Mouse (Mus musculus) myocyte (in vitro differentiated cells): ENCODE results near the gene Ypel3. TPM values are rescaled to one million over a fixed set of nuclear protein-coding genes. Genes with fewer than 3 reads are reported as not detected.

ENCODE experiments used
- H3K27me3 ChIP-seq: one replicate; pipeline ENCODE4 v1.6.1; 2011; ENCODE audit not compliant: control insufficient read depth, insufficient read depth, insufficient read length
- H3K36me3 ChIP-seq: one replicate; pipeline ENCODE4 v1.6.1; 2011; ENCODE audit not compliant: control insufficient read depth, insufficient read depth
- H3K4me2 ChIP-seq: one replicate; pipeline ENCODE4 v1.6.1; 2011; ENCODE audit warnings: low read depth, control low read depth
- H3K4me3 ChIP-seq: one replicate; pipeline ENCODE4 v1.5.1; 2011; ENCODE audit warnings: mild to moderate bottlenecking, control low read depth, moderate library complexity
- H3K79me2 ChIP-seq: one replicate; pipeline ENCODE4 v1.6.1; 2011; ENCODE audit not compliant: control insufficient read depth, insufficient read depth
- H3ac ChIP-seq: one replicate; pipeline ENCODE4 v1.6.1; 2011; ENCODE audit not compliant: control insufficient read depth, insufficient read length
- CEBPB ChIP-seq: IDR thresholded peaks from 2 replicates; pipeline ENCODE4 v1.6.1; 2011; ENCODE audit warnings: mild to moderate bottlenecking, moderate library complexity; ENCODE audit not compliant: poor library complexity, insufficient read depth, severe bottlenecking
- E2F4 ChIP-seq: IDR thresholded peaks from one replicate; pipeline ENCODE4 v1.6.1; 2011; ENCODE audit warnings: mild to moderate bottlenecking, control low read depth, moderate library complexity; ENCODE audit not compliant: insufficient read depth
- MAX ChIP-seq: IDR thresholded peaks from one replicate; pipeline ENCODE4 v1.6.1; 2011; ENCODE audit warnings: low read depth, mild to moderate bottlenecking, control low read depth
- MYOD1 ChIP-seq, 3 experiments: IDR thresholded peaks; one replicate each; pipeline ENCODE4 v1.6.1; 2011; ENCODE audit warnings: control low read depth in 2 of 3, low read depth in 2 of 3, mild to moderate bottlenecking in 2 of 3, moderate library complexity in 1 of 3; ENCODE audit not compliant: insufficient read length in 2 of 3, control insufficient read depth in 1 of 3
- MYOG ChIP-seq, 3 experiments: IDR thresholded peaks; one replicate each; pipeline ENCODE4 v1.6.1; 2011; ENCODE audit warnings: control low read depth in 2 of 3, low read depth in 2 of 3, mild to moderate bottlenecking in 2 of 3; ENCODE audit not compliant: insufficient read length in 2 of 3, control insufficient read depth in 1 of 3, insufficient read depth in 1 of 3
- POLR2A ChIP-seq: IDR thresholded peaks from one replicate; pipeline ENCODE4 v1.6.1; 2011; ENCODE audit warnings: low read depth, mild to moderate bottlenecking, control low read depth, moderate library complexity; ENCODE audit not compliant: insufficient read length
- POLR2AphosphoS2 ChIP-seq: IDR thresholded peaks from one replicate; pipeline ENCODE4 v1.6.1; 2011; ENCODE audit warnings: low read depth, control low read depth; ENCODE audit not compliant: insufficient read length
- REST ChIP-seq: IDR thresholded peaks from one replicate; pipeline ENCODE4 v1.6.1; 2011; ENCODE audit warnings: mild to moderate bottlenecking, control low read depth, moderate library complexity; ENCODE audit not compliant: insufficient read depth, insufficient read length
- SRF ChIP-seq: IDR thresholded peaks from one replicate; pipeline ENCODE4 v1.6.1; 2011; ENCODE audit warnings: low read depth; ENCODE audit not compliant: control insufficient read depth, insufficient read length
- TCF3 ChIP-seq: IDR thresholded peaks from one replicate; pipeline ENCODE4 v1.6.1; 2011; ENCODE audit warnings: low read depth, control low read depth; ENCODE audit not compliant: insufficient read length
- USF1 ChIP-seq: IDR thresholded peaks from one replicate; pipeline ENCODE4 v1.6.1; 2011; ENCODE audit warnings: low read depth, mild to moderate bottlenecking, control low read depth, moderate library complexity
- polyA plus RNA-seq: library from polyadenylated mRNA; unstranded; fragments of >200 nt; fragmentation: generic; extraction: Trizol; gene quantifications from one replicate; pipeline ENCODE4 v1.2.1, GENCODE M21; 2012; ENCODE audit warnings: missing spikeins

The Ypel3 gene
- polyA plus RNA-seq, 1 experiment: 82.2 TPM

DNA sequence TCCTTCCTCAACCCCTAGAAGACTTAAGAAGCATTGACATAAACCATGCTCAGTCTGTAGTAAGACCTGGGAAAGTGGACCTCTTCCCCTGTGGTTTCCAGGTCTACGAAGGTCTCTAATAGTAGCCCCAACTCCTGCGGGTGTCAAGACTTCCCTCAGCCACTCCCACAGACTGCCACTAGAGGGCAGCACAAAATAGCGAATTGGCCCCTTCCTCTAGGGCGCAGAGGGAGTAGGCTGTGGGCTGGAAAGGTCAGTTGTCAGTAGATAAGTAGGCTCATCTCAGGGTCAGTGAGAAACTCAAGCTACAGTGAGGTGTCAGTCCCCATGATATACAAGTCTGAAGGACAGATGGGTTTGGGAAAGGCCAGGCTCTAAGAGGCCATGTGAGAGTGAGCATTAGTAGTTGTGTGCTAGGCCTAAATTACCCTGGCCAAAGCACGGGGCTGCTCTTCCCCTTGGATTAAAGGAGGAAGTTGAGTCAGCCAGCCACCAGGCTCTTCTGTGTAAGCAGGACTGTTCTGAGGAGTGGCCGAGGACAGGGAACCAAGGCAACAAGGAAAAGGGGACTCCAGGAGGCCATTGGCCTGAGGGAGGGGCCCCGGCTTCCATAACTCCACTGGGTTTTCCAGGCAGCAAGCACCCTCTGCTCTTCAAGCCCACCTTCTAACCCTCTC is 45.2 kb downstream of the Ypel3 start:
- Histone ChIP-seq H3ac (no peak overlapping the region), H3K27me3 (peaks cover 43% of the 10 kb centered on the region), H3K4me3 (no peak overlapping the region), H3K36me3 (no peaks in the 10 kb centered on the region), H3K79me2 (no peaks in the 10 kb centered on the region), H3K4me2 (no peak overlapping the region)
- TF ChIP-seq E2F4: no peak
- TF ChIP-seq MYOD1 (IDR thresholded peaks at IDR 0.05; ENCODE audit: control insufficient read depth in 1 of 3, insufficient read length in 2 of 3, low read depth in 2 of 3): no peak
- TF ChIP-seq REST: no peak

DNA sequence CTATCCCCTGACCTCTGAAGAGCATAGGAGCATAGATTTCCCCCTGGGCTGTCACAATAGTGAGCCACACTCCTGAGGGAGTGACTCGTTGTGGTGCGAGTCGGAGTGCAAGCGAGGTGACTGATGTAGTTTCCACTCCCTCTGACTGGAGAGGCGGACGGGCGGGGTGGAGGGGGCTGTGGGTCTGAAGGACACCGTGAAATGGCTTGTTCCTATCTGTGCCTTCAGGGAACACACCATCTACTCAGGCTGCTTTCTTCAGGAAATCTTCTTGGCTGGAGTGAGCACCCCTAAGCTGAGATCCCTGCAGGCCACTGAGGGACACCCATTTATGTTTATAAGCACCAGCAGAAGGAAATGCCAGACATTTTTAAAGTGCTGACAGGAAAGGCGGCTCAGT is 46.0 kb downstream of the Ypel3 start:
- Histone ChIP-seq H3K27me3 (peaks cover 51% of the 10 kb centered on the region), H3K36me3 (no peaks in the 10 kb centered on the region), H3K79me2 (no peaks in the 10 kb centered on the region), H3ac (no peak overlapping the region), H3K4me3 (no peak overlapping the region), H3K4me2 (no peak overlapping the region)
- TF ChIP-seq POLR2A: no peak
- TF ChIP-seq TCF3: no peak
- no peak for TF ChIP-seq REST
- no peak for TF ChIP-seq MAX
- TF ChIP-seq POLR2AphosphoS2: no peak
- TF ChIP-seq USF1: no peak

DNA sequence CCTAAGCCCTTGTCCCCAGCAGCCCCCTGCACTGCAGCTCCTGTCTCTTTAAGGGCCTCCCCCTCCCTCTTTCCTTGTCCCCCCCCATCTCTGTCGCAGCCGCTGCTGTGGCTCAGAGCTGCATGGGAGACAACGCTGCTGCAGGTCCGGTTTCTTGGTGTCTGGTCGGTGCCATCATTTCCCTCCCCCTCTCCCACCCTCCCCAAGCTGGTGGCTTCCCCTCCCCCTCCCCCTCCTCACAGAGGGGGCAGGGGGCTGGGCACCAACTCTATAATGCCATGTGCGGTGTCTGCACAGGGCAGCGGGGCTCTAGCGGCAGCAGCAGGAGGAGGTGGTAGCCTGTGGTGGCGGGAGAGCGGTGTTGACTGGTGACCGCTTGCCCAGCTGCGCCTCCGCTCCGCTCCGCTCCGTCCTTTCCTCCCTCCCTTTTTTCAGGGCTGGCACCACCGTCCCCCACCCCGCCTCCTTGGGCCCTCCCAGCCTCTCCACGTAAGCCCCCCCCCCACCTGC is 46.5 kb downstream of the Ypel3 start:
- Histone ChIP-seq H3K4me3 (no peak overlapping the region), H3K36me3 (no peaks in the 10 kb centered on the region), H3K79me2 (no peaks in the 10 kb centered on the region), H3K27me3 (peaks cover 52% of the 10 kb centered on the region), H3ac (no peak overlapping the region), H3K4me2 (no peak overlapping the region)
- no peak for TF ChIP-seq USF1
- no peak for TF ChIP-seq E2F4
- TF ChIP-seq REST: no peak
- no peak for TF ChIP-seq MYOG (IDR thresholded peaks at IDR 0.05; ENCODE audit: control insufficient read depth in 1 of 3, insufficient read depth in 1 of 3, insufficient read length in 2 of 3, low read depth in 2 of 3)

DNA sequence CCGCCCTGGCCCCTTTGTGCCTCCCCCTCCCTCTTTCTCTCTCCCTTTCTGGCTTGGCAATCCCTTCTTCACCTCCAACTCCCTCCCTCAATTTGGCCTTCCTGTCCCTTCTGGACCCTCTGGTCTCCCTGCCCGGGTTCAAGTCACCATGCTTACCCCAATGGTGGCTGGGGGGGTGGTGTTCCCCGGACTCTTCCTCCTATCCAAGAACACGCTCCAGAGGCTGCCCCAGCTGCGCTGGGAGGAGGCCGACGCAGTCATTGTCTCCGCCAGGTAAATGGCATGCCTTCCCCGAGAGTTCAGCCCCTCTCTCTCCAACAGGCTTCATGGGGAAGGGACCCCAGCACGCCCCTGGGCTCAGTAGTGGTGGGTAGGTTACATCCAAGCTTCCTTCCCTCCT is 47.2 kb downstream of the Ypel3 start:
- Histone ChIP-seq H3ac (no peak overlapping the region), H3K27me3 (peaks cover 59% of the 10 kb centered on the region), H3K79me2 (no peaks in the 10 kb centered on the region), H3K4me2 (no peak overlapping the region), H3K4me3 (no peak overlapping the region), H3K36me3 (no peaks in the 10 kb centered on the region)
- TF ChIP-seq E2F4 (no peak), POLR2A (no peak), SRF (no peak), MAX (no peak), CEBPB (no peak), MYOD1 (IDR thresholded peaks at IDR 0.05; ENCODE audit: control insufficient read depth in 1 of 3, insufficient read length in 2 of 3, low read depth in 2 of 3) (no peak), POLR2AphosphoS2 (no peak)

DNA sequence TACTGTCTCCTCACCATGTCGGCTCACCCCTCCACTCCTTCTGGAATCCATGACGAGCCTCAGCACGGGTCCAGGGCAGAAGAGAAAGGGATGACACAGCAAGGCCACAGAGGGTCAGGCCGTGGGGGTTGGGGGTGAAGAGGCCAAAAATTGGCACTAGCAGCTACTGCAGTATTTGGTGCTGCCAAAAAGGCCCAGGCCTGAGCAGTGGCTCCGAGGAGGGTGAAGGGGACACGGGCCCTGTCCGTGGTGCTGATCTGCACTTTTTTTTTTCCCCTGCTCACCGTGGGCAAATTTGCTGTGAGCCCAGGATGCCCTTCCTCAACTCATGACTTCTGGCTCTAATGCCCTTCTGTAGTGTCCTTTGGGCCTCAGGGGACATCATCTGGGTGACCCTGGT is 48.6 kb downstream of the Ypel3 start:
- no peak for TF ChIP-seq SRF
- no peak for TF ChIP-seq MAX
- no peak for TF ChIP-seq POLR2A
- peak; percentile 86 for TF ChIP-seq REST
- H3K4me2 ChIP-seq: no peak overlapping the region
- H3K79me2 ChIP-seq: no peaks in the 10 kb centered on the region
- H3ac ChIP-seq: no peak overlapping the region
- H3K4me3 ChIP-seq: no peak overlapping the region
- H3K27me3 ChIP-seq: peaks cover 73% of the 10 kb centered on the region
- H3K36me3 ChIP-seq: no peaks in the 10 kb centered on the region

DNA sequence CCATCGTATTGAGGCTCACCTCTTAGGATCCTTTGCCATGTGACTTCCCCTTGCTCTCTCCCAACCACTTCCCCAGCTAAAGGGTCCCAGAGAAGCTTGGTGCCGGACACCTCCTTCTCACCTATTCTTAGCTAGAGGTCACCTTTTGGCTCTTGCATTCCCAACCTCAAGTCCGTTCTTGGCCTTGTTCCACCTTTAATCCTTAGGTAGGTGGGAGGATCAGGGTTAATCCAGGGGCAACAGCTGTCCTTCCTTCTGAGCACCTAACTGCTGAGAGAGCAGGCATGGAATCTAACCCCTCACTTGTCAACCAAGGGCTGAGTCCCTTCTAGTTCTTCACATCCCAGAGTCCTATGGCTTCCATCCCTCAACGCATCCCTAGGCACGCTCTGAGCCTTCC is 49.2 kb downstream of the Ypel3 start:
- peaks cover 77% of the 10 kb centered on the region for H3K27me3 ChIP-seq
- TF ChIP-seq CEBPB (no peak), REST (no peak)
- no peak overlapping the region for H3K4me2 ChIP-seq
- H3K79me2 ChIP-seq: no peaks in the 10 kb centered on the region
- H3K4me3 ChIP-seq: no peak overlapping the region
- no peaks in the 10 kb centered on the region for H3K36me3 ChIP-seq
- no peak overlapping the region for H3ac ChIP-seq

Other genes with a start within 250 kb of the Ypel3 start
- 344 TPM for gene Eif3c, start 210.5 kb upstream of the Ypel3 start, polyA plus RNA-seq
- 4.7 TPM for gene Apobr, start 192.0 kb upstream of the Ypel3 start, polyA plus RNA-seq
- 3.6 TPM for gene Cln3, start 191.1 kb upstream of the Ypel3 start, polyA plus RNA-seq
- not detected for gene Il27, start 182.0 kb upstream of the Ypel3 start, polyA plus RNA-seq
- gene Nupr1, start 146.1 kb upstream of the Ypel3 start, polyA plus RNA-seq: 244 TPM
- gene Sgf29, start 127.6 kb upstream of the Ypel3 start, polyA plus RNA-seq: 35.3 TPM
- not detected for gene Sult1a1, start 100.5 kb upstream of the Ypel3 start, polyA plus RNA-seq
- 79.7 TPM for gene Bola2, start 81.6 kb upstream of the Ypel3 start, polyA plus RNA-seq
- 5.8 TPM for gene Slx1b, start 81.2 kb upstream of the Ypel3 start, polyA plus RNA-seq
- gene Coro1a, start 69.2 kb upstream of the Ypel3 start, polyA plus RNA-seq: 0.14 TPM
- gene Mapk3, start 17.4 kb upstream of the Ypel3 start, polyA plus RNA-seq: 126 TPM
- gene Gdpd3, start 10.6 kb upstream of the Ypel3 start, polyA plus RNA-seq: 1.1 TPM
- 0.23 TPM for gene Tbx6, start 4.5 kb downstream of the Ypel3 start, polyA plus RNA-seq
- gene Ppp4c, start 15.5 kb downstream of the Ypel3 start, polyA plus RNA-seq: 113 TPM
- gene Fam57b, start 20.7 kb downstream of the Ypel3 start, polyA plus RNA-seq: 0.94 TPM
- gene 4930451I11Rik, start 54.7 kb downstream of the Ypel3 start, polyA plus RNA-seq: not detected
- gene Doc2a, start 70.5 kb downstream of the Ypel3 start, polyA plus RNA-seq: not detected
- gene Hirip3, start 85.0 kb downstream of the Ypel3 start, polyA plus RNA-seq: 16.2 TPM
- gene Ino80e, start 85.4 kb downstream of the Ypel3 start, polyA plus RNA-seq: 62.4 TPM
- 26.6 TPM for gene Taok2, start 107.7 kb downstream of the Ypel3 start, polyA plus RNA-seq
- gene Tmem219, start 146.0 kb downstream of the Ypel3 start, polyA plus RNA-seq: 34.1 TPM
- gene Kctd13, start 151.9 kb downstream of the Ypel3 start, polyA plus RNA-seq: 14.6 TPM
- gene Asphd1, start 172.6 kb downstream of the Ypel3 start, polyA plus RNA-seq: 0.11 TPM
- gene Sez6l2, start 173.6 kb downstream of the Ypel3 start, polyA plus RNA-seq: 0.10 TPM
- 173 TPM for gene Cdipt, start 199.0 kb downstream of the Ypel3 start, polyA plus RNA-seq
- 0.18 TPM for gene Cdiptos, start 199.1 kb downstream of the Ypel3 start, polyA plus RNA-seq
- gene Mvp, start 237.7 kb downstream of the Ypel3 start, polyA plus RNA-seq: 111 TPM
- 0.95 TPM for gene Pagr1b, start 239.5 kb downstream of the Ypel3 start, polyA plus RNA-seq
- gene Pagr1a, start 240.4 kb downstream of the Ypel3 start, polyA plus RNA-seq: 8.1 TPM
- 37.7 TPM for gene Gm42742, start 244.1 kb downstream of the Ypel3 start, polyA plus RNA-seq
- gene Prrt2, start 244.3 kb downstream of the Ypel3 start, polyA plus RNA-seq: not detected